Mouse (Mus musculus) T-helper 17 cell (primary cell): ENCODE measurements at regions not wholly inside any gene's neighbourhood (a gene's known extent, or its start where the extent isn't known, plus 50 kb on each side); places are given as distances from the start of the nearest gene placed in this dataset.

Source experiments
- in situ Hi-C, 2 experiments: fragments of 300-600 bp; cut with MboI, MseI; formaldehyde crosslinking; loops; 1 replicate in 1 of 2; 2 replicates in 1 of 2; pipeline ENCODE4 v1.15.1; 2025; ENCODE audit warnings: high pct_unique_total_duplicates in 2 of 2

DNA sequence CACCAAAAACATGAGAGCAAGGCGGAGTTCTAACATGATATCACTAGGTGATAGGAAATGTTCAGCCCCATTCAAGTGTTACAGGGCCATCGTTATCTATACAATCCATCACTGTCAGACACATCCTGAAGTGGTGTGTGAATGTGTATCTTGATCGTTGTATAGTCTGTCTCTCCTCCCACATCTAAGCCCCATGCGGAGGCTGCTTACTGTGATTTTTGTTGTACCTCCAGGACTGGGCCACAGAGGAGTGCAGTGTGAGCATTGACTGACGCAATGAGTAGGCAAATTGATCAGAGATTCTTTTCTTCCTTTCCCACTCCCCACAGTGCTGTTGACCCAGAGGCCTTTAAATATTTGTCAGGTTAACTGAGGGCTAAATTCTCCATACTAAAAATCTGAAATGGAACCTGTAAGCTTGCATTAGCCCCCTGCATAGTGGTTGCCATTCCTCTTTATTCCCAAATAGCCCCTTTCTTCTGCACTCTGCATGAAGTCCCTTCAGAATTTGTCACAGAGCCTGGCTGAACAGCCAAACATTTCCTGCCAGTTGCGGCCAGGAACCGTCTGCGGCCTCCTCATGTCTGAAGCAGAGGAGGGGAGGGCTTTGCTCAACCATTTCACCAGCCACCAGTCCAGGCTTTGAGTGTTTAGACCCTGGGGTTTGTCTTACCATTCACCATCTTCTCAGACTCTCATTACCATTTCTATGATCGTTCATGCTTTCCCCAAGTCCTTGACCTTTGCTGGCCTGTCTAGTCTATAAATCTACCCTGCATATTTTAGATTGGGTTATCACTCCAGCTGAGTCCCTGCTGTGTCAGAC is 119.3 kb downstream of the Ttc8 start:
- in situ Hi-C loops = no loop called here

DNA sequence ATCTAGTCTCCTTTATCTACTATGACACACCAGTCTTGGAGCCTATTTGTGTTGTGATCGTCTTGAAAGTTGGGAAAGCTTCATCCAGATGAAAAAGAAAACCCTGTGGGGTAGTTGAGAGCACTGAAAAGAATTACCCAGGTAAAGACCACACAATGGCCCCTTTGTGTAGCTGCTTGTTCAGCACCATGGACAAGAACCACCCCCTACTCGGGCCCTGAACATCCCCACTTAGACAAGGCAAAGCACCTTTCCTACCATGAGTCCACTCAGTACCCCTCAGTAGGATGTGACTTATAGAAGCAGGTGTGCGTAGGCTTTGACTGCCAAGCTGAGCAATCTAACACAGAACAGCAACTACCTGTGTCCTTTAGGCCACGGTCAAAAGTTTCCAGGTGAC is 121.2 kb downstream of the Ttc8 start:
- in situ Hi-C loops = no loop called here

DNA sequence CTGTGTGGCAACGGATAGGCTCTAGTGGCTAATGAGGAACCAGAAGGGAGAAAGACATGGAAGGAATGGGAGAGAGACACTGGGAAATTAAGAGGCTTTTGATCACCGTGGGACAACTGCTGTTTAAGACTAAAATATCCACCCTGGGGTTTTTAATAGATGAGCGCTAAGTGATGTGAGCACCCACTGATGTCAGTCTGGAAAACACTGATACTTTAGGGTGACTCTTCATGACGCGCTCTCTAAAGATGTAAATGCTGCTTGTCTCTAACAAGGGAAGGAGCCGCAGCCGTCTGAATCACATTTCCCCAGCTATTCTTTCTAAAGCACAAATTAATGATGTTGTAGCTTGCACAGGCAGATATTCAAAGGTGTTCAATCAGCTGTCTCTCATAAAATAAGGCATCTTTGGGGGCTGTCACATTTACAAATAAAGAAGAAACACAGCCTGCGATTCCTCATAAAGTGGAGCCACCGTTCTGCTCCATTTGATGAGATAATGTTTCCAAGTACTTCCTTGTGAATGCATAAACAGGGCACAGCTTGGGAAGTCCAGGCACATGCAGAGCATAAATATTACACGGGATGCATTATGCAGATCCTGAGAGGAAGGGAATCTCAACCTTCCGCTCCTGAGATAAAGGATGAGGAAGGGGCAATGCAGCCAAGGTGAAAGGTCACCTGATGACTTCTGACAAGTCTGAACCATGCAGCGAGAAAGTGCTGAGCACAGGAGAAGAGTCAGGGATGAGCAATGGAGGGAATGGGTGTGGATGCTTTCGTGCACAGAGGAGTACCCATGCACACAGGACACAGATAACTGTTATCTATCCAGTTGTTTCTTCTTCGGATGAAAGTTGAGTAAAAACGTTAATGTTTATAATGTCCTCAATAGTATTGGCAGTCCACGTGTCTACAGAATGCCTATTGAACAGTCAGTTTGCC is 122.8 kb downstream of the Ttc8 start:
- in situ Hi-C loops = no loop called here

GRCm38 (mm10) chr12:99044477-99044876 is 124.1 kb downstream of the Ttc8 start:
- in situ Hi-C loops = no loop called here

DNA sequence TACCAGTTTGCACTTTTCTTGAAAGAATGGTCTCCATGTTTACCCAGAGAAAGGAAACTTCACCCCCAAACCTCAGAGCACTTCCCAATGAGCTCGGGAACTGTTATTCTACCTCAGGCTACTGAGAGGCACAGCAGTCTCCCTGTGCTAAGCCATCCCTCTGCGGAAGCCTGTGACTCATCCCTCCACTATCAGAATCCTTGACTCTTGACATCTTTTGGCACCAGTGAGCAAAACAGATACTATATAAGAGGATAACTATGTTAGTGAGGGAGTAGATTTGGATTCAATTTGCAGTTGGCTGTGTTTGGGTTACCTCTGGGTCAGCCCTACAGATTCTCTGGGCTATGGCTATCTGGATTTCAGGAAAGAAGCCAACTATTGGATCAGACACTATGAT is 130.1 kb downstream of the Ttc8 start:
- in situ Hi-C loops = no loop called here

DNA sequence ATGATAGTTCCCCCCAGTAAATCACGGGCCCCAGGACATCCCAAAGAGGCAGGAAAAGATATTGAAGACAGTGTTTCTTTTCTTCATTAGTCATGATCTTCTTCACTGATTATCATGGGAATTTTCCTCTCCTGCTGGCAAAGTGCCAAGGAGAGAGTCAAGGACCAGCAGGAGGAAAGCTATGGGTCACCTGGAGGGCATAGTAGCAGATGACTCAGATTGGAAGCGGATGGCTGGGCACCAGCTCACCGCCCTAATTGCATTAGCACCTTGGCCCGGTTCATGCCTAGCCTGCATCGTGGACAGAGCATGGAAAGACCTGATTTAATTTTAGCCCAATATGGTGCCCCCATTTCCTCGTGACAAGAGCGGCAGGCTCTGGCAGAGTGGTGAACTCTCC is 132.2 kb downstream of the Ttc8 start:
- in situ Hi-C loops = no loop called here

DNA sequence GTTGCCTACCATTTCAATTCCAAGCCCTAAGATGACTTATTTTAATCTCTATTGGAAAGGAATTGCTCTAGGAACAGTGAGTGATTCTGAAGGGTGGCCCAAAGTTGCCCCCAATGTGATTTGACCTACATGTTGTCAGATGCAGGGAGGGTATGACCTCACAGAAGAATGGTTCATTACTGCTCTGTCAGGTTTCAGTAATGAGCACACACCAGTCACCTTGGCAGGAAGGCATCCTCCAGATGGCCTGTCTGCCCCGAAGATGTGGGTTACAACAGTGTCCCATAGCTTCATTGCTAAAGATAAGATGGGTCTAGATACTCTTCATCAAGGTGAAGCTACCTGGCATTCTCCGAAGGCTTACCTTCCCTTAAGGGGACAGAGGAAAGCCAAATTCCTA is 137.1 kb downstream of the Ttc8 start:
- in situ Hi-C loops = no loop called here

- in situ Hi-C loops = no loop called here
Measured at GRCm38 (mm10) chr12:99058916-99059315, 138.5 kb downstream of the Ttc8 start.

- in situ Hi-C loops = no loop called here
Measured at GRCm38 (mm10) chr12:99059491-99059890, 139.1 kb downstream of the Ttc8 start.

GRCm38 (mm10) chr12:99060702-99061101 is 140.3 kb downstream of the Ttc8 start:
- in situ Hi-C loops = no loop called here

GRCm38 (mm10) chr12:99063441-99063840 is 143.1 kb downstream of the Ttc8 start:
- in situ Hi-C loops = no loop called here

GRCm38 (mm10) chr12:99063885-99064284 is 143.5 kb downstream of the Ttc8 start:
- in situ Hi-C loops = no loop called here

DNA sequence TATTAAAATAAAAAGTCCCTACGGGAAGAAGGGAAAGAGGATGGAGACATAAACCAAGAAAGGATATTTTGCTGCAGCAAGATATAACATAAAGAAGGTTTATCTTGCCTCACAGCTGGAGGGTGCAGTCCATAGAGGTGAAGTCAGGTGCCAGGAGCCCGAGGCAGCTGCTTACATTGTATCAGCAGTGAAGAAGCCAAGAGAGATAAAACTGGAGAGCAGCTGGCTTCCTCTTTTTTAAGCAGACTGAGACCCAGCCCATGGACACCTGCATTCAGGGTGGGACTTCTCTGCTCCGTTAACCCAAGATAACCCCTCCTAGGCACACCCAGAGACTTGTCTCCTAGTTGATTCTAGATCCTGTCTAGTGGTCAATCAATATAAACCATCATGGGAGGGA is 147.6 kb downstream of the Ttc8 start:
- in situ Hi-C loops = no loop called here

DNA sequence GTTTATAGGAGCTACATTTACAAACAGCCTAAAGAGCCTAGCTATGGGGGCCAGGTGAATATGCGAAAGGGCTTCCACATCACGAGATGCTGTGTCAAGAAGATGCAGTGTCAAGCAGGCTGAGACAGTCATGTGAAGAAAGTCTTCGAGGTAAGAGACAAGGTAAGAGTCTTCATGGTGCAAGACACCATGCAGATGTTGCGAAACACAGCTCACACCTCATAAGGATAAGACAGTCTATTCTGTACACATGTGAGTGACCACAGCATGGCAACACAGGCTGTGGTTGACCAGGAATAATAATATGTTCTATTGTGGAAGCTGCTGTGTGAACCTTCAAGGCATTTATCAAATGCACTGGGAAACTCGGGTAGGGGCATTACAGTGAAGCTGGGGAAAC is 153.4 kb downstream of the Ttc8 start:
- in situ Hi-C loops = no loop called here

DNA sequence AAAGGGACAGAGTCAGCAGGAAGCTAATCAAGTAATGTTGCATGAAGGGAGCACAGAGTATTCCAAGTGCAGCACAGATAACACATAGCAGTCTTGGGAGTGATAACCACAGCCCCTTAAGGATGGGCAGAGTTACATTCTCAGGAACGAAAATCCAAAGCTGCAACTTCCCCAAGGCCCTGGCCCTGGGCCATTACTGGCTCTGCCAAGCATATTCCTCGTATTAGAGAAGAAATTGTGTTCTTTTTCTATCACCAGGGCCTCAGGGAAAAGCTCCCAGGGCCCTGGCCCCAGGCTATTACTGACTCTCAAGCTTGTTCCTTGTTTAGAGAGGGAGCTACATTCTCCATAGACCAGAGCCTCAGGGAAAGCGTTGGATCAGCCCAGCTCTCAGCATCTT is 157.0 kb downstream of the Ttc8 start:
- in situ Hi-C loops = loop anchor here in 1 of 2 experiments (5.0 to 25.0 kb wide), 3 partner anchors 75 to 885 kb away; partner anchors contain the start of gene Kcnk13

DNA sequence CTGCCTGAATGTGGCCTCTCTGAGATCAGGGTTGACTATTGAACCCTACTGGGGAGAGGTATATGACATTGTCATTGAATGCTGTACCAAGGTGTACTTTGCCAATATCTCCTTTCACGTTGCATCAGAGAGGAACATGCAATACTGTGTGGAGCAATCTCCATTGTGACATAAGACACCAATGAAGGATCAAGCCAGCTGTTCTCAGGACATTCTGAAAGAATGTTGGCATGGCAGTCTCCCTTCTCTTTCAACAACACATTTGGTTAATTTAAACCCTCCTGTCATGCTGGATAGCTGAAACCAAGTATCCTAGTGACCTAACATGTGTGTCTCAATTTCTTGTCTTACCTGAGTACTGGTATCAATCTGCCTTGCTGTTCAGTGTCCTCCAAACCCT is 159.5 kb downstream of the Ttc8 start:
- in situ Hi-C loops = loop anchor here (5.0 to 25.0 kb wide), 6 partner anchors 72 to 1025 kb away; partner anchors contain the start of gene Kcnk13 (in 2 of the 2)

DNA sequence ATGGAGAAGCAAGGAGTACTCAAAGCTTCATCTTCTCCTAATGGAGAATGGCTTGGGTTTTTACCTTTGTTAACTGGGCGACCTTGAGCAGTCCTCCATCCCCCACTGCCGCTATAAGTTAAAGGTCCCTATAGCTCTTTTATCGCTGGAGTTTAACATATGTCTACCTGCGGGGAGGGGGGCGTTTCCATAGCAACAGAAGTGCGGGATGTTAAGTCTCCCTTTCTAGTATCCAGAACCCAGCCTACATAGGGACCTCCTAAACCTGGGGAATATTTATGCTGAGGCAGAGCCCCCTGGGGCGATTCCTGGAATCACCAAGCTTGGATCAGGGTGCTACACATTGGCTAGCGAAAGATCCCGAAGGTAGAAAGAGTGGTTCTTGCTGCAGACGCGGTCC is 163.2 kb downstream of the Ttc8 start:
- in situ Hi-C loops = loop anchor here (10.0 to 25.0 kb wide), 5 partner anchors 751 to 1021 kb away; partner anchors contain the start of gene Kcnk13 (in 2 of the 2)

- in situ Hi-C loops = loop anchor here (10.0 to 25.0 kb wide), 5 partner anchors 751 to 1021 kb away; partner anchors contain the start of gene Kcnk13 (in 2 of the 2)
Measured at GRCm38 (mm10) chr12:99084144-99084543, 163.8 kb downstream of the Ttc8 start.

DNA sequence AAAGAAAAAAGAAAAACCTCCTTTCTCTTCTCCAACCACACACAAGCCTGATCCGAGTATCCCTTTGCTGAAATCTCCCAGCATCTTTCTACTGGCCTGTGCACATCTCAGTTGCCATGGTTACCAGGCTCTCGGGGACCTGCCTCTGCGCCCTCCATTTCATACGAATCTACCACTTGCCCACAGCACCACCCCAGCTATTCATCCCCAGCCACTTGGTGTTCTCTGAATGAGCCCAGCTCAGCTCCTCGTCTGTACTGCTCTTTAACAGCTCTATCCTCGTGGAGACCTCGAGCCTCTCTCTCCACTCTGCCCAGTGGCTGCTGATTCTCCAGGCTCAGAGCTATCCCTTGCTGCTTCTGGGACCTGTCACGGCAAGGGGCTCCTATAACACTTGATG is 166.9 kb downstream of the Ttc8 start:
- in situ Hi-C loops = loop anchor here (10.0 to 25.0 kb wide), 5 partner anchors 748 to 1018 kb away; partner anchors contain the start of gene Kcnk13 (in 2 of the 2)

DNA sequence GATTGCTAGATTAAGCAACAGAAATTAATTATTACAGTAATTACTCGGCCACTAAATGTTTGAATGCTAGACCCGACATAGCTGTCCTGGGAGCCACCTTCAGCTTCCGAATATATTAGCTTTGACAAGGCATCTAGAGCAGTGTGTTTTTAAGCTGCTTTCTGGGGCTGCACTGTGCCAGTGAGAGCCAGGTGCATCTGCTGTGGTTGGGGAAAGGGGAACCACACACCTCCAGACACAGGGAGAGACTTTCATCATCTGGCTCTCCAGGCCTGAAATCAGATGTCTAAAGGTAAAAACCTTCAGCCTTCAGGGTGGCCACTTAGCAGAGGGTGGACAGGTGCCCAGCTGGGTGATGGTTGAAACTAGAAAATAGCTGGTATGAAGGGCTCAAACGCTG is 171.4 kb downstream of the Ttc8 start:
- in situ Hi-C loops = loop anchor here in 1 of 2 experiments (25.0 kb wide), 2 partner anchors 746 to 871 kb away; partner anchors contain the start of gene Kcnk13

- in situ Hi-C loops = loop anchor here in 1 of 2 experiments (25.0 kb wide), 2 partner anchors 744 to 869 kb away; partner anchors contain the start of gene Kcnk13
Measured at GRCm38 (mm10) chr12:99093151-99093550, 172.8 kb downstream of the Ttc8 start.

GRCm38 (mm10) chr12:99093989-99094388 is 173.6 kb downstream of the Ttc8 start:
- in situ Hi-C loops = loop anchor here in 1 of 2 experiments (25.0 kb wide), 2 partner anchors 743 to 868 kb away; partner anchors contain the start of gene Kcnk13
